Mouse (Mus musculus) brain, embryonic 14.5 days (tissue): ENCODE measurements around the gene Anks4b.

Experiments used
- CTCF ChIP-seq: fragments of 200-500 bp; IDR thresholded peaks from 2 replicates; pipeline ENCODE4 v1.5.1; 2012; ENCODE audit warnings: inconsistent platforms, mild to moderate bottlenecking, moderate library complexity, borderline replicate concordance; ENCODE audit not compliant: insufficient read depth, insufficient read length; ENCODE audit errors: extremely low read depth
- POLR2A ChIP-seq: fragments of 200-500 bp; IDR thresholded peaks from 2 replicates; pipeline ENCODE4 v1.6.1; 2012; ENCODE audit warnings: mild to moderate bottlenecking, inconsistent platforms, borderline replicate concordance; ENCODE audit not compliant: poor library complexity, insufficient read depth, insufficient read length, severe bottlenecking; ENCODE audit errors: extremely low read depth

DNA sequence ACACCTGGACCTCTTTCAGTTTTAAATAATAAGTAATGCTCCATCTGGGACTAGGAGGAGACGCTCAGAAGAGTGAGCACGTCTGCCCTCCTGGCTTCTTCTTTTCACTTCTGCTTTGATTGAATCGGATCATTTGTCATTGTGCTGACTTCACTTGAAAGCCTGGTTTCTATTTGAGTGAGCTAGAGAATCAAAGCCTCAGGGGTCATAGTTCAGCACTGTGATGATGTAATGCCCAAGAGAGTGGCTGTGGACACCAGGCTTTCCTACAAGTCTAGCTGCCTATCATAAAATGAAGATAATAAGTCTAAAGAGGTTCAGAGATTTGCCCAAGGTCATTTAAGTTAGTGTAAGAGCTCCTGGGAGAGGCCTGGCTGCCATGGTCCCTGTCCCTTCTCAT is 23.4 kb upstream of the Anks4b start:
- TF ChIP-seq CTCF, result no peak
- TF ChIP-seq POLR2A, result no peak
